Mouse (Mus musculus) MEL (cell line): Measurements from ENCODE around the gene Stk11ip. TPM values are rescaled to one million over a fixed set of nuclear protein-coding genes. Genes with fewer than 3 reads are reported as not detected.

Experiments
- DNase-seq: peaks from one replicate; pipeline ENCODE4 v3.0.0; 2011; ENCODE audit warnings: low read depth, low spot score
- H3K27ac ChIP-seq: 2 replicates; pipeline ENCODE4 v1.5.1; 2012; ENCODE audit warnings: low read depth, mild to moderate bottlenecking, control low read depth, low read length, moderate library complexity; ENCODE audit not compliant: control insufficient read depth
- H3K27me3 ChIP-seq, 2 experiments: fragments of 150-350 bp in 1 of 2; sonication (generic) in 1 of 2; 2 replicates each; pipeline ENCODE4 v1.6.1; 2012; ENCODE audit warnings: low read length in 2 of 2, mild to moderate bottlenecking in 2 of 2, improper control_type of control experiment in 1 of 2, moderate library complexity in 1 of 2; ENCODE audit not compliant: insufficient read depth in 2 of 2, control insufficient read depth in 1 of 2
- H3K36me3 ChIP-seq, 2 experiments: 2 replicates each; pipeline ENCODE4 v1.6.1; 2012 to 2014; ENCODE audit warnings: low read length in 2 of 2, improper control_type of control experiment in 1 of 2, inconsistent platforms in 1 of 2, mild to moderate bottlenecking in 1 of 2; ENCODE audit not compliant: insufficient read depth in 2 of 2, control insufficient read depth in 1 of 2
- H3K4me1 ChIP-seq, 2 experiments: fragments of 150-350 bp in 1 of 2; sonication (generic) in 1 of 2; 2 replicates each; pipeline ENCODE4 v1.6.1; 2012; ENCODE audit warnings: low read length in 2 of 2, improper control_type of control experiment in 1 of 2, mild to moderate bottlenecking in 1 of 2; ENCODE audit not compliant: insufficient read depth in 2 of 2, control insufficient read depth in 1 of 2
- H3K4me3 ChIP-seq, 2 experiments: fragments of 150-350 bp in 1 of 2; sonication (generic) in 1 of 2; 2 replicates each; pipeline ENCODE4 v1.5.1; 2012; ENCODE audit warnings: low read depth in 2 of 2, low read length in 2 of 2, mild to moderate bottlenecking in 2 of 2, moderate library complexity in 2 of 2, control low read depth in 1 of 2, improper control_type of control experiment in 1 of 2; ENCODE audit not compliant: control insufficient read depth in 1 of 2, insufficient read depth in 1 of 2
- H3K79me2 ChIP-seq: 2 replicates; pipeline ENCODE4 v1.6.1; 2012; ENCODE audit warnings: mild to moderate bottlenecking, low read length, moderate library complexity; ENCODE audit not compliant: control insufficient read depth, poor library complexity, insufficient read depth
- H3K9ac ChIP-seq: 2 replicates; pipeline ENCODE4 v1.6.1; 2012; ENCODE audit warnings: low read depth, mild to moderate bottlenecking, control low read depth, low read length, moderate library complexity; ENCODE audit not compliant: control insufficient read depth, poor library complexity, severe bottlenecking
- H3K9me3 ChIP-seq: fragments of 150-350 bp; sonication (generic); replicated peaks from 2 replicates; pipeline ENCODE4 v1.6.1; 2012; ENCODE audit warnings: mild to moderate bottlenecking, low read length, improper control_type of control experiment, moderate library complexity; ENCODE audit not compliant: insufficient read depth
- CTCF ChIP-seq, 3 experiments: IDR thresholded peaks in 2 of 3; conservative IDR thresholded peaks in 1 of 3; 2 replicates each; pipeline ENCODE4 v1.5.1; 2011 to 2012; ENCODE audit warnings: low read length in 3 of 3, low read depth in 2 of 3, mild to moderate bottlenecking in 2 of 3, improper control_type of control experiment in 1 of 3, inconsistent platforms in 1 of 3, mixed read lengths in 1 of 3, moderate library complexity in 1 of 3; ENCODE audit not compliant: control insufficient read depth in 1 of 3, insufficient read depth in 1 of 3, poor library complexity in 1 of 3, severe bottlenecking in 1 of 3
- E2F4 ChIP-seq: IDR thresholded peaks from 2 replicates; pipeline ENCODE4 v1.6.1; 2011; ENCODE audit warnings: low read depth, low read length, improper control_type of control experiment, borderline replicate concordance
- ELF1 ChIP-seq: IDR thresholded peaks from 2 replicates; pipeline ENCODE4 v1.6.1; 2014; ENCODE audit warnings: low read depth, mild to moderate bottlenecking, inconsistent platforms, low read length, improper control_type of control experiment, moderate library complexity
- ETS1 ChIP-seq: IDR thresholded peaks from 2 replicates; pipeline ENCODE4 v1.6.1; 2012; ENCODE audit warnings: low read depth, mild to moderate bottlenecking, inconsistent platforms, low read length, improper control_type of control experiment, moderate library complexity
- GATA1 ChIP-seq: IDR thresholded peaks from 2 replicates; pipeline ENCODE4 v1.6.1; 2011; ENCODE audit warnings: low read depth, low read length, improper control_type of control experiment
- HCFC1 ChIP-seq: IDR thresholded peaks from 2 replicates; pipeline ENCODE4 v1.6.1; 2012; ENCODE audit warnings: low read depth, mild to moderate bottlenecking, inconsistent platforms, low read length, improper control_type of control experiment, moderate library complexity
- JUND ChIP-seq: IDR thresholded peaks from 2 replicates; pipeline ENCODE4 v1.6.1; 2011; ENCODE audit warnings: low read depth, mild to moderate bottlenecking, improper control_type of control experiment, low read length
- KAT2A ChIP-seq: conservative IDR thresholded peaks from 2 replicates; pipeline ENCODE4 v1.6.1; 2012; ENCODE audit warnings: low read depth, low read length, improper control_type of control experiment, inconsistent platforms
- MAFK ChIP-seq: IDR thresholded peaks from 2 replicates; pipeline ENCODE4 v1.6.1; 2011; ENCODE audit warnings: low read depth, mild to moderate bottlenecking, low read length, improper control_type of control experiment, borderline replicate concordance
- MAX ChIP-seq: IDR thresholded peaks from 2 replicates; pipeline ENCODE4 v1.6.1; 2011; ENCODE audit warnings: low read length, improper control_type of control experiment
- POLR2A ChIP-seq, 2 experiments: IDR thresholded peaks; 2 replicates each; pipeline ENCODE4 v1.6.1; 2011 to 2012; ENCODE audit warnings: low read length in 2 of 2, mild to moderate bottlenecking in 2 of 2, control low read depth in 1 of 2, improper control_type of control experiment in 1 of 2, low read depth in 1 of 2, moderate library complexity in 1 of 2; ENCODE audit not compliant: control insufficient read depth in 1 of 2, insufficient read depth in 1 of 2, poor library complexity in 1 of 2
- POLR2AphosphoS2 ChIP-seq: IDR thresholded peaks from 2 replicates; pipeline ENCODE4 v1.6.1; 2011; ENCODE audit warnings: low read length, improper control_type of control experiment
- RAD21 ChIP-seq: IDR thresholded peaks from 2 replicates; pipeline ENCODE4 v1.6.1; 2011; ENCODE audit warnings: mild to moderate bottlenecking, low read depth, low read length, improper control_type of control experiment
- TCF12 ChIP-seq: IDR thresholded peaks from 2 replicates; pipeline ENCODE4 v1.6.1; 2014; ENCODE audit warnings: low read depth, mild to moderate bottlenecking, inconsistent platforms, low read length, improper control_type of control experiment, moderate library complexity
- polyA plus RNA-seq, 2 experiments: library from polyadenylated mRNA; stranded (reverse) in 1 of 2; unstranded in 1 of 2; fragments of >175 nt in 1 of 2; fragments of >200 nt in 1 of 2; gene quantifications; 2 replicates each; pipeline versions ENCODE4 v1.2.1 to v1.2.4; 2012; ENCODE audit warnings: low replicate concordance in 2 of 2, low read depth in 1 of 2; ENCODE audit not compliant: insufficient read length in 2 of 2, insufficient read depth in 1 of 2, missing spikeins in 1 of 2
- total RNA-seq: library from RNA; depleted of rRNA; stranded (reverse); fragments of 300-350 nt; gene quantifications from 2 replicates; pipeline ENCODE4 v1.2.3, GENCODE M21; 2012

Stk11ip gene
- total and polyA plus RNA-seq, 3 experiments = 10.2 to 29.4 TPM; not detected in 1

DNA sequence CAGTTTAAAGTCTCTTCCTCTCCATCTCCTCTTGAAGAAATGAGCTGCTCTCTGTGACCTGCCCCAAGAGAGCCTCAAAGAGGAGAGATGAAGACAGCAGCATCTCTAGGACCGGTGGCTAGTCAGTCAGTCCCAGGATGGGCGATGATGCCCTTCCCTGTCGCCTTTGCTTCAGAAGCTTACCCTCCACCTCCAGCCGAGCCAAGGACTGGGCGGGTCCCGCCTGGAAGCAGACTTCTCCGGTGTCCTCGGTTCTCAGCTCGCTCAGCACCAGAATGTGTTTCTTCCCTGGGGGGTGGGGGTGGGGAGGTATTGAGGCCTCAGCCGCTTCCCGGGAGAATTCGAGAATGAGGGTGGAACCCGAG lies 34.3 kb upstream of the Stk11ip start (continued):
- TF ChIP-seq KAT2A = no peak

DNA sequence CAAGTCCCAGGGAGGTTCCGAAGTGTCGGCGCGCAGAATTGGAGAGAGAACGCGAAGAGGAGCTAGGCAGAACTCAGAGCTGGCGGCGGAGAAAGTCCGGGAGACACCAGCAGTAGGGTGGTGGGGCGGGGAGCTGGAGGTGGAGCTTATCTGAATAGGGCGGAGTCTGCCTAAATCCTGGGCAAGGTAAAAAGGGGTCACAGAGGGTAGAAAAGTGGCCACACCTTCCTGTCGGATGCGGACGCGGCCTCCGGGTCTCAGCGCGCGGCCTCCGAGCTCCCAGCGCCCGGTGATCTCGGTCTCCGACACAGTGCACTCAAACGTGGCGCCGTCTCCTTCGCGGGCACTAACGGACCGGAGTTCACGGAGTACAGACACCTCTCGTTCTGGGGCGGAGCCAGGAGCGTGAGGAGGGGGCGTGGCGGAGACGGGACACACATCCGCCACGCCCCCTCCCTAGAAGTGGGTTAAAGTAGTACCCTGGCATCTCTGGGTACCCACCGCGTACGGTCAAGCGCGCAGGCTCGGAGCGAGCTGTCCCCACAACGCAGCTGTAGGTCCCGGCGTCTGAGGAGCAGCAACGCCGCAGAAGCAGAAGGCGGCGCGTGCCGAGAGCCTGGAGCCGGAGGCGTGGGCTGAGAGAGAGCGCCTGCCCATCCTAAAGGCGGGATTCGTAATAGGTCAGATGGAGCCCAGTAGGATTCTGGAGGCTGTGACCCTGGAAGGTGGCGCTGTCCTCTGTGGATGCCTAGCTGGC lies 33.7 kb upstream of the Stk11ip start:
- H3K27ac ChIP-seq = no peak overlapping the region
- peaks cover 0 to 7% of the 10 kb centered on the region in 2 experiments; a peak in 2 of 4 replicates for H3K4me1 ChIP-seq
- TF ChIP-seq KAT2A (no peak), POLR2A (IDR thresholded peaks at IDR 0.05; ENCODE audit: control insufficient read depth in 1 of 2, insufficient read depth in 1 of 2, low read depth in 1 of 2, low read length in 2 of 2, poor library complexity in 1 of 2) (peak; percentile 32 to 34; a peak in 1 of 4 replicates), TCF12 (no peak), E2F4 (no peak), HCFC1 (0 out of 2 replicates have a peak, but pooled peaks have one; percentile 26)
- DNase-seq = peak; percentile 90
- no peaks in the 10 kb centered on the region for H3K36me3 ChIP-seq
- H3K27me3 ChIP-seq = no peaks in the 10 kb centered on the region; a peak in 1 of 4 replicates
- H3K9ac ChIP-seq = peak overlapping the region; percentile 47
- H3K4me3 ChIP-seq = peak overlapping the region; percentile 50 to 67
- H3K79me2 ChIP-seq = no peaks in the 10 kb centered on the region
- no peaks in the 10 kb centered on the region for H3K9me3 ChIP-seq

DNA sequence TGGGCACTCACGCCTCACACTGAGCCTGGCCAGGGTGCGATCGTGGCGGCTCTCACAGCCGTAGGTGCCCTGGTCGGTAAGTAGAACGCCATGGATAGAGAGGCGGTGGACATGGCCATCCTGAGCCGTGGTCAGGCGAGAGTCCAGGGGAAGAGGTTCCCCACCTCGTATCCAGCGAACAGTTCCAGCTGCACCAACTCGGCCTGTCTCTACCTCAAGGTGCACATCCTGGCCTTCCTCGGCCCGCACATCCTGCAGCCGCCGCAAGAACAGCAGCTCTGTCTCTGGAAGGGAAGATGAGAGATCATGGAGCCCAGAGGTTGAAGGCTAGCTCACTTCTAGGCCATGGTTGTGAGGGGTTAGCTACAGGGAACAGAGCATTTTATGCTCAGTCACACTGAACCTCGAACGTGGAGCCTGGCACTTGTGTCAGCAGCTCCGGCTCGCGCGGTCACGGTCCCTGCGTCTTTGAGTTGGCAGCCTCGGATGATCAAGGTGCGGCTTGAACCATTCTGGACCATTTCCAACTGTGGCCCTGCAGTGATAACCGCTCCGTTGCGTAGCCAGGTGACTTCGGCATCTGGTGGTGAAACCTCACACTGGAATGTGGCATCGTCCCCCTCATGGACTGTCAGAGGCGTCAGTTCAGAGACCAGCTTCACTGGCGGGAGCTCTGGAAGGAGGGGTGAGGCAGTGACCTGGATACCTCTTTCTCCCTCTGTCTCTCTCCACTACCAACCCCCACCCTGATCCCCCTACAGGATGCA lies 30.4 kb upstream of the Stk11ip start:
- Histone ChIP-seq H3K4me1 (peaks cover 0 to 7% of the 10 kb centered on the region in 2 experiments; a peak in 2 of 4 replicates), H3K9ac (no peak overlapping the region), H3K79me2 (no peaks in the 10 kb centered on the region), H3K27me3 (peaks cover 0 to 1% of the 10 kb centered on the region in 2 experiments; a peak in 1 of 4 replicates), H3K9me3 (no peaks in the 10 kb centered on the region), H3K27ac (no peak overlapping the region), H3K4me3 (no peak overlapping the region), H3K36me3 (no peaks in the 10 kb centered on the region)
- TF ChIP-seq CTCF (IDR thresholded peaks at IDR 0.05 in 2 of 3, conservative IDR thresholded peaks at IDR 0.05 in 1 of 3; ENCODE audit: control insufficient read depth in 1 of 3, insufficient read depth in 1 of 3, low read depth in 2 of 3, low read length in 3 of 3, poor library complexity in 1 of 3, severe bottlenecking in 1 of 3) (no peak), JUND (no peak)
- DNase-seq = no peak

DNA sequence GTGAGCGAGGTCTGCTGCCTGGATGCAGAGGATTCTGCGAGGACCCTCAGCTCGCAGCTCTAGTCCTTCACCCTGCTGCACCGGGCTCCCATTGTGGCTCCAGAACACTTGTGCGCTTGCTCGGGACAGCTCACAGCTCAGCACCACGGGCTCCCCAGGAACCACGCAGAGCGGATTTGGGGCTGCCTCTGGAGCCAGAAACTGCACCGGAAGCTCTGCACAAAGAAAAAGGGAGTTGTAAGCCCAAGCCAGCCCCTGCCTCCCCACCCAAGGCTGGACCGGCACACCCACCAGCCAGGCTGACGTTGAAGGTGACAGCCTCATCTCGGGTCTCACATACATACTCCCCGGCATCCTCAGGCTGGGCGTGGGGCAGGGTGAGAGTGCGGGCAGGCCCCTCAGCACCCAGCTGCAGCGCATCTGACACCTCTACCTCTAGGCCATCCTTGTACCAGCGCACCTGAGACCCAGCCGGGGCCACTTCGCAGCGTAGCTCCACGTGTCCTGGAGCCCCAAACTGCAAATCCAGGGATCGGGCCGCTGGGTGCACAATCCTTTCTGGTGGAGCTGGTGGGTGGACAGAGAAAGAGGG lies 28.7 kb upstream of the Stk11ip start:
- Histone ChIP-seq H3K4me3 (no peak overlapping the region), H3K9me3 (no peaks in the 10 kb centered on the region), H3K9ac (no peak overlapping the region), H3K27me3 (0 out of 4 replicates have a peak, but pooled peaks cover 0 to 1% of the 10 kb centered on the region in 2 experiments), H3K79me2 (no peaks in the 10 kb centered on the region), H3K27ac (no peak overlapping the region), H3K4me1 (no peaks in the 10 kb centered on the region), H3K36me3 (no peaks in the 10 kb centered on the region)
- TF ChIP-seq ETS1 = no peak
- no peak for TF ChIP-seq ELF1
- TF ChIP-seq E2F4 = no peak
- TF ChIP-seq POLR2AphosphoS2 = no peak
- TF ChIP-seq RAD21 = no peak
- no peak for TF ChIP-seq MAFK
- no peak for TF ChIP-seq KAT2A
- TF ChIP-seq MAX = no peak
- no peak for TF ChIP-seq HCFC1
- TF ChIP-seq GATA1 = no peak
- DNase-seq = no peak
